Mouse (Mus musculus) neural tube, embryonic 11.5 days (tissue): ENCODE measurements around the gene Zdhhc8. TPM values are rescaled to one million over a fixed set of nuclear protein-coding genes. Genes with fewer than 3 reads are reported as not detected.
A peak's percentile ranks its signal among the peaks of the same experiment; 100 is the strongest.

ENCODE experiments used
- ATAC-seq: fragments of 200-750 bp; cut with Nextera tagmentation; 2 replicates; pipeline ENCODE4 v1.8.0; 2017; ENCODE audit warnings: moderate number of reproducible peaks, mild to moderate bottlenecking, moderate TSS enrichment, moderate library complexity; ENCODE audit not compliant: insufficient read depth, low FRiP score, low TSS enrichment
- DNase-seq: peaks from one replicate; pipeline ENCODE4 v3.0.0-alpha.2; 2015; ENCODE audit warnings: low spot score
- H3K27ac ChIP-seq: fragments of 300-500 bp; sonication (generic); 2 replicates; pipeline ENCODE4 v1.5.1; 2014; ENCODE audit warnings: low read depth, mild to moderate bottlenecking, low read length
- H3K27me3 ChIP-seq: fragments of 300-500 bp; sonication (generic); 2 replicates; pipeline ENCODE4 v1.6.1; 2014; ENCODE audit warnings: mild to moderate bottlenecking, low read length, mixed read lengths; ENCODE audit not compliant: control insufficient read depth, insufficient read depth
- H3K36me3 ChIP-seq: fragments of 300-500 bp; sonication (generic); 2 replicates; pipeline ENCODE4 v1.6.1; 2014; ENCODE audit warnings: mild to moderate bottlenecking, low read length, moderate library complexity, mixed read lengths; ENCODE audit not compliant: control insufficient read depth, insufficient read depth
- H3K4me1 ChIP-seq: fragments of 300-500 bp; sonication (generic); 2 replicates; pipeline ENCODE4 v1.6.1; 2014; ENCODE audit warnings: low read length, mixed read lengths; ENCODE audit not compliant: control insufficient read depth, insufficient read depth
- H3K4me2 ChIP-seq: fragments of 300-500 bp; sonication (generic); 2 replicates; pipeline ENCODE4 v1.6.1; 2014; ENCODE audit warnings: low read depth, mild to moderate bottlenecking, moderate library complexity
- H3K4me3 ChIP-seq: fragments of 300-500 bp; sonication (generic); 2 replicates; pipeline ENCODE4 v1.5.1; 2014; ENCODE audit warnings: low read depth, low read length
- H3K9ac ChIP-seq: fragments of 300-500 bp; sonication (generic); 2 replicates; pipeline ENCODE4 v1.6.1; 2014; ENCODE audit warnings: mild to moderate bottlenecking, low read length
- H3K9me3 ChIP-seq: fragments of 300-500 bp; sonication (generic); 2 replicates; pipeline ENCODE4 v1.6.1; 2016; ENCODE audit warnings: low read length; ENCODE audit not compliant: control insufficient read depth
- WGBS: fragments of 180-500 bp; shearing (Covaris S2); extraction: QIAGEN DNeasy Blood & Tissue Kit; methylation state at CpG from one replicate; pipeline ENCODE4 v1.1.7; 2014; 5-methylcytosine and 5-hydroxymethylcytosine counted together
- polyA plus RNA-seq: library from polyadenylated mRNA; unstranded; fragments of >200 nt; fragmentation: Nextera tagmentation; extraction: Ambion mirVana; gene quantifications from 2 replicates; pipeline ENCODE4 v1.2.1, GENCODE M21; 2014

Gene Zdhhc8
- polyA plus RNA-seq, result 13.1 and 13.6 TPM in 2 replicates

DNA sequence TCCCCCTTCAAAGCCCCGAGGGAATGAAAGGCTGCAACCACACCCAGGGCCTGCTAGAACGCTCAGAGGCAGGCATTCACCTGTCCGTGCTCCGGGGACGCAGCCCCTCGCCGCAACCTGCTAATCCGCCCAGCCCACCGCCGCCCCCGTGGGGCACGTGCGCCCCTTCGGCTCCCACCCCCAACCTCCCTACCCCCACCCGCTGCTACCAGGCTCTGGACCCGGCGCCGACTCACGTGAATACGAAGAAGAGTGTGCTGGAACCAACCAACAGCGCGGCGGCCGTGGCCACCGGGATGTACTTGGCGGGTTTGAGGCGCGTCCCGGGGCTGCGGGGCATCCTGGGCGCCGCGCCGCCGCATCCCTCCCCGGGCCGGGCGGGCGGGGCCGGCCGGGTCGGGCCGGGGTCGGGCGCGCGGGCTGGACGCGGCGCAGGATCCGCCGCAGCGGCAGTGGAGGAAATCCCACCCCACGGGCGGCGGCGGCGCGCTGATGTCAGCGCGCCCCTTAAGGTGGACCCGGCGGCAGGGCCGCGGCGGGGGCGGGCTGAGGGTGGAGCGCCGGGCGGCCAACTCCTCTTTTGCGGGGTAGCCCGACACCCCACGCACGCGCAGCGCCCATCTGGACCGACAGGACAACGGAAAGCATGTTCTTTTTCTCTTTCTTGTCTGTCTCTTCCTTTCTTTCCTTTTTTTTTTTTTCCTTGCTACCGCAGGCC lies at the start of gene Zdhhc8:
Gene Zdhhc8, minus strand, starts transcription at position 466 of the 718 bp plus-strand sequence.
- Histone ChIP-seq H3K36me3 (no peaks in the 10 kb centered on the region), H3K4me3 (peak within 1 kb of the TSS; percentile 75), H3K4me1 (peaks cover 5% of the 10 kb centered on the region), H3K27me3 (no peaks in the 10 kb centered on the region), H3K9ac (peak within 1 kb of the TSS; percentile 72), H3K27ac (peak within 1 kb of the TSS; percentile 80), H3K4me2 (peak within 1 kb of the TSS; percentile 60), H3K9me3 (no peaks in the 10 kb centered on the region)
- DNase-seq (peak; percentile 81), ATAC-seq (peak; percentile 71)
- WGBS, result under 1% methylated on average over 55 of the region's 79 CpGs

DNA sequence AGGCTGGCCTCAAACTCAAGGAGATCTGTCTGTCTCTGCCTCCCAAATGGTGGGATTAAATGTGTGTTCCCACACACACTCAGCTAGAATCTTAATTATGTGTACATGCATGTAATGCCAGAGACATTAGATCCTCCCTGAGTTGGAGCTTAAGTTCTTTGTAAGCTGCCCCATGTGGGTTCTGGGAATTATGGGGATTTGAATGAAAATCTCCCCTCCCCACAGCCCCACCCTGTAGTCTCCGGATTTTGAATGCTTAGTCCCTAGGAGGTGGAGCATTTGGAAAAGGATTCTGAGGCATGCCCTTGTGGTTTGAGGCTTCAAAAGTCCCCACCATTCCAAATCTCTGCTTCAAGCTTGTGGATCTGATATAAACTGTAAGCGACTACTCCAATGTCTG lies 40.2 kb upstream of the Zdhhc8 start:
- Histone ChIP-seq H3K9ac (no peak overlapping the region), H3K4me1 (no peaks in the 10 kb centered on the region), H3K9me3 (no peaks in the 10 kb centered on the region), H3K4me3 (no peak overlapping the region), H3K36me3 (peaks cover 32% of the 10 kb centered on the region), H3K4me2 (no peak overlapping the region), H3K27me3 (no peaks in the 10 kb centered on the region), H3K27ac (no peak overlapping the region)
- DNase-seq, result no peak
- ATAC-seq, result no peak
- 90% methylated on average over 2 of the region's 2 CpGs for WGBS

GRCm38 (mm10) chr16:18268182-18268581 lies 33.2 kb upstream of the Zdhhc8 start:
- Histone ChIP-seq H3K36me3 (peaks cover 27% of the 10 kb centered on the region), H3K4me2 (no peak overlapping the region), H3K27ac (no peak overlapping the region), H3K4me3 (no peak overlapping the region), H3K4me1 (no peaks in the 10 kb centered on the region), H3K9ac (no peak overlapping the region), H3K9me3 (no peaks in the 10 kb centered on the region), H3K27me3 (no peaks in the 10 kb centered on the region)
- DNase-seq (no peak), ATAC-seq (no peak)
- WGBS, result 92% methylated on average over 5 of the region's 5 CpGs

- Histone ChIP-seq H3K4me3 (no peak overlapping the region), H3K9ac (no peak overlapping the region), H3K36me3 (peaks cover 31% of the 10 kb centered on the region), H3K4me1 (no peaks in the 10 kb centered on the region), H3K27ac (no peak overlapping the region), H3K9me3 (no peaks in the 10 kb centered on the region), H3K27me3 (no peaks in the 10 kb centered on the region), H3K4me2 (no peak overlapping the region)
- ATAC-seq (no peak), DNase-seq (no peak)
- WGBS, result 71% methylated on average over 2 of the region's 2 CpGs
Observed at GRCm38 (mm10) chr16:18265024-18265423, 30.1 kb upstream of the Zdhhc8 start.

DNA sequence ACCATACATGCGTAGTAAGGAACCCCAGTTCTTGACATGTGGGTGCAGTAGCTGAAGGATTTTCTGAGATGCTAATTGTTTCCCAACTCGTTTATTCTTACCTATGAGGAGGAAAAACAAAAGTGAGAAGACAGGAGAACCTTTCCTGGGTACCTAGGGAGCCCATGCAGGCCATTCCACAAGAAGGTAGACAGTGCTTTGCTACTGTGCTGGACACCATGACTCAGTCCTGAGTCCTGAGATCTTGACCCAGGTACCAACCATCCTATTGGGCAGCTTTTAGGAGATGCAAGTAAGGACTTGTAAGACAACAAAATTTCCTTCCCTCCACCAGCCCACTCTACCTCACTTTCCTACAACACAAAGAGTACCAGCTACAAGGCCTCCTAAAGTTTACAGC lies 23.3 kb upstream of the Zdhhc8 start, which contains the start of gene Gm49776:
Gene Gm49776, minus strand, starts transcription at position 101 of the 400 bp plus-strand sequence.
- Histone ChIP-seq H3K9ac (no peak within 1 kb of the TSS), H3K27ac (no peak within 1 kb of the TSS), H3K4me2 (no peak within 1 kb of the TSS), H3K4me1 (no peaks in the 10 kb centered on the region), H3K27me3 (no peaks in the 10 kb centered on the region), H3K9me3 (no peaks in the 10 kb centered on the region), H3K4me3 (no peak within 1 kb of the TSS), H3K36me3 (peaks cover 43% of the 10 kb centered on the region)
- DNase-seq, result no peak
- WGBS, result 98% methylated on average over 2 of the region's 2 CpGs
- no peak for ATAC-seq

DNA sequence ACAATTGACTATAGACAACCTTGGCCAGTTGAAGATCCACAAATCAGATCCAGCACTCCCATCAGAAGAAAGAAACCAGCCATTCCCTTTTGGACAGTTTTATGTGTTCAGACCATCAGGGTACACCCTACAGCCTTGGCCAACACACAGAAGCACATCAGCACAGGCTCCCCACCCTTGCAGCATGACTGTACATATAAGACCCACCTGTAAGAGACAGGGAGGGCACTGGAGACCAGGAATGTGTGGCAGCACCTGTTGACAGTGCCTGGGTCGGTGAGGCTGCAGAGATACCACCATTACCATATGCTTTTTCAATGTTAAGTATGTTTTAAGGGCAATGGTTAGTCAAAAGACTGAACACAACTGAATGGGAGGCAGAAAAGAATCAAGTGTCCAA lies 18.9 kb upstream of the Zdhhc8 start:
- DNase-seq, result no peak
- Histone ChIP-seq H3K27me3 (no peaks in the 10 kb centered on the region), H3K9me3 (no peaks in the 10 kb centered on the region), H3K27ac (no peak overlapping the region), H3K4me2 (no peak overlapping the region), H3K9ac (no peak overlapping the region), H3K4me1 (peaks cover 13% of the 10 kb centered on the region), H3K4me3 (no peak overlapping the region), H3K36me3 (peaks cover 44% of the 10 kb centered on the region)
- ATAC-seq, result no peak
- WGBS, result 100% methylated on average over 1 of the region's 1 CpGs

DNA sequence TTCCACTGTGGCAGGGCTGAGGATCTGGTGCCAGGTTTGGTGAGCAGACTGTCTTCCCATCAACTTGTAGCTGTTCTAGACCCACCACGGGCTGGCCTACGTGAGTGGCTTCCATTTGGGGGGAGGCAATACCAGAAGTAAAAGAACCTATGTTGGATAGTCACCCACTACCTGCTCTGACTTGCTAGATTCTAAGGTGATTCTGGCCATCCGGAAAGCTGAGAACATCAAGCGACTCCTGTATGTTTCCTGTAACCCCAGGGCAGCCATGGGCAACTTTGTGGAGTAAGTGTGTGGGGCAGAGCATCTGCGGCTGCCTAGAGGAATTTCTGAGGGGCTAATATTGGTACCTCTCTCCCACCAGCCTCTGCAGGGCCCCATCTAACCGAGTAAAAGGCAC lies 17.8 kb upstream of the Zdhhc8 start:
- Histone ChIP-seq H3K4me2 (no peak overlapping the region), H3K4me1 (peaks cover 13% of the 10 kb centered on the region), H3K27me3 (no peaks in the 10 kb centered on the region), H3K4me3 (no peak overlapping the region), H3K9ac (no peak overlapping the region), H3K9me3 (no peaks in the 10 kb centered on the region), H3K27ac (no peak overlapping the region), H3K36me3 (peaks cover 39% of the 10 kb centered on the region)
- no peak for DNase-seq
- WGBS, result 87% methylated on average over 6 of the region's 6 CpGs
- no peak for ATAC-seq

DNA sequence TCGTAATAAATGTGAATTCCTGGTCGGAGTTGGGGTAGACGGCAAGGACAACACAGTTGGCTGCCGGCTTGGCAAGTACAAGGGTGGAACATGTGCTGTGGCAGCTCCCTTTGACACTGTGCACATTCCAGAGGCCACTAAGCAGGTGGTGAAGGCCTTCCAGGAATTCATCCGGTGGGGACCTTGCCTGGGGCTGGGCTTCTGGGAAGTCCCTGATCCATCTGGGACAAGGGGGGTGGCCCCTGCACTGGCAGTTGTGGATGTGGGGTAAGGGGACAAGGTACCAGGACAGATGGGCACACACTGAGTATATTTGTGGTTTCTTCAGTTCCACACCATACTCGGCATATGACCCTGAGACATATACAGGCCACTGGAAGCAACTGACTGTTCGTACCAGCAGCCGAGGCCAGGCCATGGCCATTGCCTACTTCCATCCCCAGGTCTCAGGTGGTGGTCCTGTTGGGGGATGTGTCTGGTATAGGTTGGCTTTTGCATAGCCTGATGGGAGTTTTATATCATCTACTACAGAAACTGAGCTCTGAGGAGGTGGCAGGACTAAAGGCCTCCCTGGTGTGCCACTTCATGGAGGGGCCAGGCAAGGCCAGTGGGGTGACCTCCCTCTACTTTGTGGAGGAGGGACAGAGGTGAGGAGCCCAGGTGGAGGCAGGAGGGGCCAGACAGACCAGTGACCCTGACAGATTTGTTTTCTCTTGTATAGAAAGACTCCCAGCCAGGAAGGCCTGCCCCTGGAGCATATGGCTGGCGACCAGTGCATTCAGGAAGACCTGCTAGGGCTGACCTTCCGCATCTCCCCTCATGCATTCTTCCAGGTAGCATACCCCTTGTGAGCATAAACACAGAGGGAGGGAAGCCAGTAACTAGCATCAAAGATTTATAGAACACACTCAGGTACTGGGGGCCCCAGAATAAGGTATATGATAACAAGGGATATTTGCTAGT lies 16.2 kb upstream of the Zdhhc8 start:
- Histone ChIP-seq H3K4me2 (peak overlapping the region; percentile 88; the same call in 1 of the 2 replicates), H3K9me3 (no peaks in the 10 kb centered on the region), H3K36me3 (peaks cover 28% of the 10 kb centered on the region), H3K9ac (0 out of 2 replicates have a peak overlapping the region, but pooled peaks have one; percentile 23), H3K27me3 (no peaks in the 10 kb centered on the region), H3K4me1 (peaks cover 23% of the 10 kb centered on the region), H3K4me3 (peak overlapping the region; percentile 6; the same call in 1 of the 2 replicates), H3K27ac (no peak overlapping the region)
- no peak for ATAC-seq
- DNase-seq, result no peak
- WGBS, result 72% methylated on average over 10 of the region's 10 CpGs
